In the genomic region with DNA sequence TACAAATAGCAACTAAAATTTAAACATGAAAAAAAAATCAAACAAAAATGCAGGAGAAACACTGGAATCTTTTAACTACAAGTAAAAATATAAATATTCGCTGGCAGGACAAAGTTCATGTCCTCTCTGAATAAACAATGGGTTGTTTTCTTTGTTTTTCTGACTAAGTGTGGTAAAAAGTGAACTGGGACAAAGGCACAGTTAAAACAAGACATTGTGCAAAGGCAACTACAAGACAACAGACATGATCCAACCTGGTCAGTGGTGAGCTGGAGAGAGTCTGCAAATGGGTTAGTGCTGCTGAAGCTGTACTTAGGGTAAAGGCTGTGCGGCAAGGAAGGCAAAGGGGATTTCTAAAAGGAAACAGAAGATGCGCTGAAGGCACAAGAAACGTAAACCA, we compare ENCODE assay signal across 26 mouse cellular contexts.
"Had no signal": no experiment of that assay in that cellular context is flagged by ENCODE, and none has a peak within 500 bp of the region (broad histone marks: within the 10 kb centered on the region; RNA-seq: fewer than 3 reads in every experiment).

No protein-coding gene starts in this region.

- H3K27me3 ChIP-seq: heart, embryonic 12.5 days; hindbrain, embryonic 12.5 days; kidney, embryonic 15.5 days; limb, embryonic 13.5 days had no signal

- H3K9ac ChIP-seq: heart, embryonic 12.5 days; hindbrain, embryonic 12.5 days; hindbrain, embryonic 14.5 days; kidney, embryonic 15.5 days; limb, embryonic 13.5 days; liver, embryonic 14.5 days had no signal

- H3K27ac ChIP-seq: gastrocnemius, adult 2 months; heart, embryonic 10.5 days; hindbrain, embryonic 10.5 days; hindbrain, embryonic 12.5 days; hindbrain, embryonic 14.5 days; kidney, embryonic 15.5 days; kidney, postnatal 0 days; liver, embryonic 14.5 days had no signal

- H3K9me3 ChIP-seq: heart, embryonic 10.5 days; heart, embryonic 12.5 days; hindbrain, embryonic 10.5 days; hindbrain, embryonic 12.5 days; kidney, embryonic 15.5 days; limb, embryonic 13.5 days had no signal

- H3K4me1 ChIP-seq: heart, embryonic 10.5 days; hindbrain, embryonic 10.5 days; hindbrain, embryonic 12.5 days had no signal

- DNase-seq: gastrocnemius, adult 2 months; gastrocnemius, postnatal 10 days; gastrocnemius, postnatal 25 days; heart, adult 18-20 months; heart, postnatal 10 days; heart, postnatal 4 days; kidney, adult 11 months; kidney, adult 2 months; kidney, adult 9 months; kidney, postnatal 14 days; kidney, postnatal 36 days; layer of hippocampus, adult 9-11 months; layer of hippocampus, postnatal 36 days; left cerebral cortex, postnatal 4 days; liver had no signal

- ATAC-seq: hindbrain, embryonic 16.5 days; intestine, embryonic 16.5 days had no signal

- H3K4me2 ChIP-seq: heart, embryonic 12.5 days; hindbrain, embryonic 12.5 days; hindbrain, embryonic 14.5 days; kidney, embryonic 15.5 days; limb, embryonic 13.5 days had no signal

- H3K4me3 ChIP-seq: gastrocnemius, adult 2 months; heart, embryonic 10.5 days; heart, embryonic 12.5 days; hindbrain, embryonic 10.5 days; hindbrain, embryonic 12.5 days; kidney, embryonic 15.5 days; limb, embryonic 13.5 days had no signal
